Mouse (Mus musculus) liver, postnatal 0 days (tissue): ENCODE measurements around the gene Srl. TPM values are rescaled to one million over a fixed set of nuclear protein-coding genes. Genes with fewer than 3 reads are reported as not detected.
A peak's percentile ranks its signal among the peaks of the same experiment; 100 is the strongest.

Experiments
- ATAC-seq: fragments of 200-750 bp; cut with Nextera tagmentation; 2 replicates; pipeline ENCODE4 v1.8.0; 2017; ENCODE audit warnings: mild to moderate bottlenecking, moderate library complexity
- DNase-seq: peaks from one replicate; pipeline ENCODE4 v3.0.0-alpha.2; 2016
- H3K27ac ChIP-seq: fragments of 300-500 bp; sonication (generic); 2 replicates; pipeline ENCODE4 v1.5.1; 2014; ENCODE audit warnings: antibody characterized with exemption, moderate library complexity, mild to moderate bottlenecking, low read depth
- H3K27me3 ChIP-seq: fragments of 300-500 bp; sonication (generic); 2 replicates; pipeline ENCODE4 v1.6.1; 2014; ENCODE audit warnings: low read length, control low read depth, mixed read lengths; ENCODE audit not compliant: insufficient read depth
- H3K36me3 ChIP-seq: fragments of 300-500 bp; sonication (generic); replicated peaks from 2 replicates; pipeline ENCODE4 v1.6.1; 2014; ENCODE audit warnings: mild to moderate bottlenecking, control low read depth, low read length, moderate library complexity, mixed read lengths; ENCODE audit not compliant: insufficient read depth
- H3K4me1 ChIP-seq: fragments of 300-500 bp; sonication (generic); 2 replicates; pipeline ENCODE4 v1.6.1; 2014; ENCODE audit warnings: antibody characterized with exemption, mild to moderate bottlenecking, control low read depth; ENCODE audit not compliant: insufficient read depth
- H3K4me2 ChIP-seq: fragments of 300-500 bp; sonication (generic); 2 replicates; pipeline ENCODE4 v1.6.1; 2014; ENCODE audit warnings: low read depth, mild to moderate bottlenecking, low read length, moderate library complexity, mixed read lengths
- H3K4me3 ChIP-seq: fragments of 300-500 bp; sonication (generic); 2 replicates; pipeline ENCODE4 v1.5.1; 2014; ENCODE audit warnings: low read depth, low read length
- H3K9ac ChIP-seq: fragments of 300-500 bp; sonication (generic); replicated peaks from 2 replicates; pipeline ENCODE4 v1.6.1; 2014; ENCODE audit warnings: mild to moderate bottlenecking, moderate library complexity
- H3K9me3 ChIP-seq: fragments of 300-500 bp; sonication (generic); 2 replicates; pipeline ENCODE4 v1.6.1; 2016; ENCODE audit warnings: mild to moderate bottlenecking, control low read depth, low read length, mixed read lengths
- CTCF ChIP-seq: sonication (generic); IDR thresholded peaks from 2 replicates; pipeline ENCODE4 v1.5.1; 2016; ENCODE audit warnings: antibody characterized with exemption, low read depth
- EP300 ChIP-seq: IDR thresholded peaks from 2 replicates; pipeline ENCODE4 v1.6.1; 2016; ENCODE audit warnings: antibody characterized with exemption, low read depth, mild to moderate bottlenecking
- WGBS: fragments of 180-500 bp; shearing (Covaris S2); extraction: QIAGEN DNeasy Blood & Tissue Kit; methylation state at CpG from one replicate; pipeline ENCODE4 v1.1.7; 2014; ENCODE audit not compliant: insufficient replicate concordance; 5-methylcytosine and 5-hydroxymethylcytosine counted together
- polyA plus RNA-seq: library from polyadenylated mRNA; unstranded; fragments of >200 nt; fragmentation: Nextera tagmentation; extraction: Ambion mirVana; gene quantifications from 2 replicates; pipeline ENCODE4 v1.2.1, GENCODE M21; 2015

Srl gene
- polyA plus RNA-seq, 1 experiment from 2014 or later: 1.00 TPM

DNA sequence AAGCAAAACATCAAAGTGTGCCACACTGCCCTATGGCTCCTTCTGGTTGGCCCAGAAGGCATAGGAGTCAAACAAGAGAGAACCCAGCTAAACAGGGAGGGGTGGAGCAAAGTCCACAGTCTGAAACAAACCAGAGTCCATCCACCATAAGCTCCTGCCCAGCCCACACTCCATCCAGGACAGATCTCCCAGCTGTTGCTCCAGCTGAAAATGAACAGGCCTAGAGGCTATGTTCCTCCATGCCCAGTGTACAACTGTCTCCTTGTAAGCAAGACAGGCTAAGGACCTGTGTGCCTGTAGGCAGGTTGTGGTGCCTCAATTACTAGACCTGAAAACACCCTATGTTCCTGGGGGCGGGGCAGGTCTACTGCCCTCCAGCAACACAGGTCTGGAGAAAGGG, 15.5 kb upstream of the Srl start:
- WGBS: 53% methylated on average over 1 of the region's 1 CpGs
- no peaks in the 10 kb centered on the region for H3K36me3 ChIP-seq
- H3K4me2 ChIP-seq: peak overlapping the region; percentile 100
- peak overlapping the region; percentile 94 for H3K27ac ChIP-seq
- H3K9me3 ChIP-seq: no peaks in the 10 kb centered on the region
- DNase-seq (peak; percentile 57), ATAC-seq (peak; percentile 52)
- no peaks in the 10 kb centered on the region for H3K27me3 ChIP-seq
- H3K9ac ChIP-seq: peak overlapping the region; percentile 79; the same call in 1 of the 2 replicates
- H3K4me1 ChIP-seq: peaks cover 52% of the 10 kb centered on the region
- 0 out of 2 replicates have a peak overlapping the region, but pooled peaks have one; percentile 83 for H3K4me3 ChIP-seq
- TF ChIP-seq CTCF: no peak
- no peak for TF ChIP-seq EP300

- Histone ChIP-seq H3K9ac (no peak overlapping the region), H3K4me2 (no peak overlapping the region), H3K4me1 (peaks cover 55% of the 10 kb centered on the region), H3K27me3 (no peaks in the 10 kb centered on the region), H3K9me3 (no peaks in the 10 kb centered on the region), H3K27ac (no peak overlapping the region), H3K36me3 (peaks cover 7% of the 10 kb centered on the region; the same call in 1 of the 2 replicates), H3K4me3 (no peak overlapping the region)
- TF ChIP-seq CTCF (no peak), EP300 (no peak)
- no peak for ATAC-seq
- DNase-seq: no peak
- 68% methylated on average over 1 of the region's 1 CpGs for WGBS
Measured at GRCm38 (mm10) chr16:4555555-4555954, 13.9 kb upstream of the Srl start.

DNA sequence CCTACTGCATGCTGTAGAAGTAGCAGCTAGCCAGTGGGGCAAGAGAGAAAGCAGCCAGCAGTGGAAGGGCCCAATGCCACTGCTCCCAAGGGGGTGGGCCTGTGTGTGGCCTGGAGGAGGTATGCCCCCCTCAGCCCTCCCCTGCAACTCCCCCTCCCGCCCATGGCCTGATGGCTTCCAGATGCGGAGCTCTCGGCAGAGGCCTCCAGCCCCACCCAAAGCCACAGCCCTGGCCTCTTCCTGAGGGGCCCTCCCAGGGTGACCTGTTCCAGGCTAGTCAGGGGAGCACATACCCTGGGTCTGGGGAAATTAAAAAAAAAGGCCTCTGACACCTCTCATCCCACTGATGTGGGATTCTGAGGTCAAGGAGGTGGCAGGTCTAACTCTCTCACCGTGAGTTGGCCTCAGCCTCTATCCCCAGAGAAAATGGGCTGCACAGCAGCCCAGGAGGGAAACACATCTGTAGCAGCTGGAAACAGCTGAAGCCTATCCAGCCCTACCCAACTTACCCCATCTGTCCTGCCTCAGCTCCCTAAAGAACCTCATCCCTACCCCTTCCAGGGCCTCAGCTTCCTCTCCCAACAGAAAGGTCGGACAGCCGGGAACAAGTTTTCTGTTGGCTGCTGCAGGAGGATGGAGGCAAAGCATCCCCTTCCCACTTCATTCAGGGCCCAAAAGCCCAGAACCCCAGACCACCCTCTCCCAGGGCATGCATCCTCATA, 11.4 kb upstream of the Srl start:
- Histone ChIP-seq H3K27ac (peak overlapping the region; percentile 44), H3K27me3 (no peaks in the 10 kb centered on the region), H3K4me1 (peaks cover 47% of the 10 kb centered on the region), H3K4me2 (peak overlapping the region; percentile 67), H3K9ac (peak overlapping the region; percentile 59), H3K9me3 (no peaks in the 10 kb centered on the region), H3K4me3 (peak overlapping the region; percentile 11; the same call in 1 of the 2 replicates), H3K36me3 (peaks cover 19% of the 10 kb centered on the region; the same call in 1 of the 2 replicates)
- TF ChIP-seq EP300 (no peak), CTCF (no peak)
- peak; percentile 63 for ATAC-seq
- 29% methylated on average over 6 of the region's 6 CpGs for WGBS
- DNase-seq: peak; percentile 67

GRCm38 (mm10) chr16:4551885-4552284, 10.3 kb upstream of the Srl start:
- no peak for DNase-seq
- Histone ChIP-seq H3K4me3 (no peak overlapping the region), H3K9me3 (no peaks in the 10 kb centered on the region), H3K27me3 (no peaks in the 10 kb centered on the region), H3K4me1 (peaks cover 38% of the 10 kb centered on the region), H3K36me3 (peaks cover 26% of the 10 kb centered on the region), H3K27ac (no peak overlapping the region), H3K4me2 (peak overlapping the region; percentile 67; the same call in 1 of the 2 replicates), H3K9ac (0 out of 2 replicates have a peak overlapping the region, but pooled peaks have one; percentile 59)
- ATAC-seq: no peak
- TF ChIP-seq EP300 (no peak), CTCF (no peak)
- 84% methylated on average over 12 of the region's 12 CpGs for WGBS

GRCm38 (mm10) chr16:4551056-4551455, 9.4 kb upstream of the Srl start:
- peaks cover 38% of the 10 kb centered on the region for H3K4me1 ChIP-seq
- no peak overlapping the region for H3K4me2 ChIP-seq
- DNase-seq: peak; percentile 81
- no peaks in the 10 kb centered on the region for H3K27me3 ChIP-seq
- no peak for TF ChIP-seq EP300
- peak; percentile 99 for TF ChIP-seq CTCF
- H3K27ac ChIP-seq: no peak overlapping the region
- WGBS: 33% methylated on average over 13 of the region's 13 CpGs
- peaks cover 26% of the 10 kb centered on the region for H3K36me3 ChIP-seq
- no peaks in the 10 kb centered on the region for H3K9me3 ChIP-seq
- H3K4me3 ChIP-seq: no peak overlapping the region
- ATAC-seq: peak; percentile 70
- no peak overlapping the region for H3K9ac ChIP-seq

DNA sequence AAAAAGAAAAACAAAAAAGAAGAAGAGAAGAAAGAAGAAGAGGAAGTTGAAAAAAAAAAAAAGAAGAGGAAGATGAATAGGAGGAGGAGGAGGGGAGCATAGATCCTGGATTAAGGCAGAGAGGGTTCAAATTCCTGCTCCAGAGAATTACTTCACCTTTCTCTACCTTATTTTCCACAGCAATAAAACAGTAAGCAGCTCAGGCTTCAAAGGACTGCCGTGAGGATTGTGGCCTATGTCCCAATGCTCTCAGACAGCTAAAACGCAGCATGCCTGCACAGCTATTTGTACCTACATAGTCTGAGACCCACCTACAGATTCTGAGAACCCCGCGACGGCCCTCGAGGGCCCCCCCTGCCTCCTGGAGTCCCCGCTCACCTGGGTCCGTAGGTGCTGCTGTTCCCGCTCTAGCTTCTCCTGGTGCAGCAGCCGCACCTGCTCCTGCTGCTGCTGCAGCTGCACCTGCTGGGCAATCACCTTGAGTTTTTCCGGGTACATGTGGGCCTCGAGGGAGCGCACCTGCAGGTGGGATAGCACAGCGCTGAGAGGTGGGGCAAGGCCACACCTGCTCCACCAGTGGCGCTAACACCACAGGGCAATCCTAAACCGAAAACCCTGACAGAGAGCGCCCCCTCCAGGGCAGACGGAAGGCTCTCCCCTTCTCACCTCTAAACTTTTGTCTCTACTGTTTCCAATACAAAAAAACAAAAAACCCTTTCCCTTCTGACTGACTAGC, 7.5 kb upstream of the Srl start:
- no peak overlapping the region for H3K9ac ChIP-seq
- H3K9me3 ChIP-seq: no peaks in the 10 kb centered on the region
- H3K27ac ChIP-seq: no peak overlapping the region
- ATAC-seq (no peak), DNase-seq (no peak)
- TF ChIP-seq CTCF: peak; percentile 47
- no peak for TF ChIP-seq EP300
- H3K4me1 ChIP-seq: peaks cover 25% of the 10 kb centered on the region
- H3K4me3 ChIP-seq: no peak overlapping the region
- 83% methylated on average over 18 of the region's 18 CpGs for WGBS
- H3K4me2 ChIP-seq: no peak overlapping the region
- H3K36me3 ChIP-seq: peaks cover 35% of the 10 kb centered on the region
- H3K27me3 ChIP-seq: no peaks in the 10 kb centered on the region
